Mouse (Mus musculus): ENCODE measurements around the gene Ppib.

DNA sequence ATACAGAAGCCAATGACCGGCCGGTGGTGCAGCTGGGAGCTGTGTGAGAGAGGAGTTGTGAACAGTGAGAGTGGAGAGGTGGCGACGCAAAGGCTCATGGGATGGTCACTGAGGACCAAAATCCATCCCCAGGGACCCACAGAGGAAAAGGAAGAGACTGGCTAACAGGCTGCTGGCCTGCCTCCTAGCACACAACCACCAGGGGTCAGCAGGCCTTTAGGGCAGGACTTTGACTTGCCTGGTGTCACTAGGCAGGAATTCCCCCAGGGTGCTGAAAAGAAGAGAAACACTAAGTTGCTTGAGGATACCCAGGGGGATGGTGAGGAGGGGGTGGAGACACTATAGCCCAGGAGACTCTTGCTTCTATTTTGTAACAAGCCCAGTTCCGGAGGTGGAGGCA, 7.5 kb downstream of the Ppib start:
- TF ChIP-seq CTCF (conservative IDR thresholded peaks at IDR 0.05; ENCODE audit: insufficient read depth, insufficient read length, low read depth, low read length) (peak; percentile 75), POLR2A (IDR thresholded peaks at IDR 0.05; ENCODE audit: low read depth, low read length) (no peak)
